Mouse (Mus musculus) limb, embryonic 14.5 days (tissue): ENCODE measurements around the gene Olfr49. TPM values are rescaled to one million over a fixed set of nuclear protein-coding genes. Genes with fewer than 3 reads are reported as not detected.

Experiments
- ATAC-seq: fragments of 200-750 bp; cut with Nextera tagmentation; 2 replicates; pipeline ENCODE4 v1.8.0; 2017; ENCODE audit warnings: low read depth, moderate number of reproducible peaks, moderate TSS enrichment; ENCODE audit not compliant: low FRiP score
- DNase-seq: peaks from one replicate; pipeline ENCODE4 v3.0.0-alpha.2; 2015; ENCODE audit warnings: low spot score
- H3K27ac ChIP-seq: fragments of 300-500 bp; sonication (generic); replicated peaks from 2 replicates; pipeline ENCODE4 v1.5.1; 2014; ENCODE audit warnings: low read depth, mild to moderate bottlenecking, low read length, moderate library complexity, mixed read lengths
- H3K27me3 ChIP-seq: fragments of 300-500 bp; sonication (generic); 2 replicates; pipeline ENCODE4 v1.6.1; 2014; ENCODE audit warnings: low read length, mixed read lengths; ENCODE audit not compliant: control insufficient read depth, insufficient read depth
- H3K36me3 ChIP-seq: fragments of 300-500 bp; sonication (generic); 2 replicates; pipeline ENCODE4 v1.6.1; 2014; ENCODE audit warnings: mild to moderate bottlenecking, low read length, moderate library complexity, mixed read lengths; ENCODE audit not compliant: control insufficient read depth, insufficient read depth
- H3K4me1 ChIP-seq: fragments of 300-500 bp; sonication (generic); 2 replicates; pipeline ENCODE4 v1.6.1; 2014; ENCODE audit warnings: antibody characterized with exemption, low read length, mixed read lengths; ENCODE audit not compliant: control insufficient read depth, insufficient read depth
- H3K4me2 ChIP-seq: fragments of 300-500 bp; sonication (generic); replicated peaks from 2 replicates; pipeline ENCODE4 v1.6.1; 2014; ENCODE audit warnings: low read depth, mild to moderate bottlenecking, low read length, moderate library complexity; ENCODE audit not compliant: severe bottlenecking
- H3K4me3 ChIP-seq: fragments of 300-500 bp; sonication (generic); replicated peaks from 2 replicates; pipeline ENCODE4 v1.5.1; 2014; ENCODE audit warnings: low read length
- H3K9ac ChIP-seq: fragments of 300-500 bp; sonication (generic); 2 replicates; pipeline ENCODE4 v1.6.1; 2014; ENCODE audit warnings: mild to moderate bottlenecking, low read depth, low read length, moderate library complexity; ENCODE audit not compliant: severe bottlenecking
- H3K9me3 ChIP-seq: fragments of 300-500 bp; sonication (generic); 2 replicates; pipeline ENCODE4 v1.6.1; 2016; ENCODE audit warnings: low read length; ENCODE audit not compliant: control insufficient read depth
- POLR2A ChIP-seq: fragments of 200-500 bp; IDR thresholded peaks from 2 replicates; pipeline ENCODE4 v1.8.0; 2012; ENCODE audit warnings: inconsistent platforms, mild to moderate bottlenecking, moderate library complexity, borderline replicate concordance; ENCODE audit not compliant: insufficient read depth, insufficient read length; ENCODE audit errors: extremely low read depth
- WGBS: fragments of 180-500 bp; shearing (Covaris S2); extraction: QIAGEN DNeasy Blood & Tissue Kit; methylation state at CpG from one replicate; pipeline ENCODE4 v1.1.7; 2014; 5-methylcytosine and 5-hydroxymethylcytosine counted together
- polyA plus RNA-seq, 2 experiments: library from polyadenylated mRNA; depleted of rRNA in 1 of 2; stranded (reverse) in 1 of 2; unstranded in 1 of 2; fragments of >200 nt; fragmentation: Nextera tagmentation in 1 of 2; extraction: Ambion mirVana in 1 of 2; gene quantifications; 2 replicates each; pipeline versions ENCODE4 v1.2.1 to v1.2.3; 2012 to 2014

Gene Olfr49
- polyA plus RNA-seq, 2 experiments = not detected

DNA sequence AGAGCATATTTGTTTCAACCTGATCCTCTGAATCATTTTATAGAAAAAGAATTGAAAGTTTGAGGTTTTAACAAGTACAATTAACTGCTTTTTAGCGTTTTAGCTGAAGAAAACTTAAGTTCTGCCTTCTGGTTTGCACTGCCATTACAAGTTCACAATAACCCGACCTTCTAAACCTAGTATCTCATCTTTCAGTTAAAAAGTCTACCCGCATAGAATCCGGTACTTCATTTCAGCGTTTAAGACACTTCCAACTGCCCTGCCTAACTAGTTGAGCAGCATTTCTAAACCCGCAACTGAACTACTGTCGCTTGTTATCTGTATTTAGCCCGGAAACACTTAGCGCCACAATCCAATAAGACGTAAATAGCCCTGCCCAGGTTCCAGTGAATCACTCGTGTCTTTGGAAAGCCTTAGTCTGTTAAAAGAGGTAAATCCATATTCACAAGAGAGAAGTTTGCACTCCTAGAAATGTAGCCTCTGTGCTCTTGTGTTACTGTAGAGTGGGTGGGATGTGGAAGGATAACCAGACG lies 30.0 kb downstream of the Olfr49 start:
- no peak overlapping the region for H3K9ac ChIP-seq
- peaks cover 19% of the 10 kb centered on the region for H3K4me1 ChIP-seq
- peak overlapping the region; percentile 82 for H3K4me3 ChIP-seq
- TF ChIP-seq POLR2A = no peak
- 61% methylated on average over 12 of the region's 12 CpGs for WGBS
- ATAC-seq (no peak), DNase-seq (no peak)
- H3K27me3 ChIP-seq = no peaks in the 10 kb centered on the region
- peak overlapping the region; percentile 81 for H3K4me2 ChIP-seq
- no peak overlapping the region for H3K27ac ChIP-seq
- H3K9me3 ChIP-seq = no peaks in the 10 kb centered on the region
- no peaks in the 10 kb centered on the region; the same call in 1 of the 2 replicates for H3K36me3 ChIP-seq

DNA sequence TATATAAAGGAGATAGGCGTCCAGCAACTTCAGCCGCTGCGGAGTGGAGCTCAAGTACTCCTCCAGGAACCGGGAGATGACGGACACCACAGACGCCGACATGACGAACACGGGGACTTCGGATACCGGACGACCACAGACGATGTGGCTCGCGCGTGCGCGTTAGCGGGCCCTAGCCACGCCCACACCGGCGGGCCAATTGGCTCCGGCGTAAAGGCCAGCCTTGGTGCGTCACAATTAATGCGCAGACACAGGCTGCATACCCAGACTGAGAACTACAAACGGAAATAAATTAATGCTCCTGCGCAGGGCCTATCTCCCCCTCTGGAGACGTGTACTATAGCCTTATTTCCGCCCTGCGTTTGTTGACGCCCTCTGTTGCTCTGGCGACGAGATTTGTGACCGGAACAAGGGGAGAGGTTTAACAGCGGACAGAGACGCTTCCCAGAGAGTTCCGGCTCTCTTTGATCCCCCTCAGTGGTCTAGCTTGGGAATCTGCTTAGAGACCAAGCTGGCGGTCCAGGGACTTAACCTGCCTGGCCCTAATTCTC lies 30.9 kb downstream of the Olfr49 start, which contains the start of the genes Dad1 and Abhd4:
Gene Dad1, minus strand, starts transcription at position 364 of the 551 bp plus-strand sequence.
Gene Abhd4, plus strand, starts transcription at position 448 of the 551 bp plus-strand sequence.
- ATAC-seq = peak; percentile 100
- peaks cover under 1% of the 10 kb centered on the region; the same call in 1 of the 2 replicates for H3K36me3 ChIP-seq
- peaks cover 17% of the 10 kb centered on the region for H3K4me1 ChIP-seq
- WGBS = under 1% methylated on average over 39 of the region's 39 CpGs
- no peaks in the 10 kb centered on the region for H3K9me3 ChIP-seq
- H3K27ac ChIP-seq = peak within 1 kb of the TSS; percentile 72
- DNase-seq = peak; percentile 99
- H3K27me3 ChIP-seq = no peaks in the 10 kb centered on the region
- TF ChIP-seq POLR2A = peak; percentile 84; the same call in 1 of the 2 replicates
- H3K4me3 ChIP-seq = peak within 1 kb of the TSS; percentile 82
- peak within 1 kb of the TSS; percentile 81 for H3K4me2 ChIP-seq
- peak within 1 kb of the TSS; percentile 78 for H3K9ac ChIP-seq

DNA sequence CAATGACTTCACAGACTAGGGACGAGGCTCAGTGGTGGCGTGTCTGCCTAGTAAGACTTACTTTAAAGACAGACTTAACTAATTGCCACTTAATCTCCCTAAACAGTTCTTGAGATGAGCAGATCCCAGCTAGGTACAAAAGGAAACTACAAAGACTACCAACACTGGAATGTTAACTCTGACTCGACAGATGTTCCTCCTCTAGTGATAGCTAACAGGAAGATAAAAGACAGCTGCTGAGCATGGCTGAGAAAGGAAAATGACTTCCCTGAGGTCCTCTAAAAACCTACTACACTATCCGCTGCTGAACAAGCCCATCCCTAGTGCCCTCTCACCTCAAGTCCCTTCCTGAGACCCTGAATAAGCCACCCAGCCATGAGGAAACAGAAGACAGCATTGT lies 34.6 kb downstream of the Olfr49 start:
- ATAC-seq = no peak
- TF ChIP-seq POLR2A = no peak
- no peak for DNase-seq
- no peak overlapping the region for H3K27ac ChIP-seq
- 54% methylated on average over 4 of the region's 4 CpGs for WGBS
- peaks cover 25% of the 10 kb centered on the region for H3K36me3 ChIP-seq
- peak overlapping the region; percentile 18; the same call in 1 of the 2 replicates for H3K9ac ChIP-seq
- H3K4me3 ChIP-seq = no peak overlapping the region
- H3K4me2 ChIP-seq = no peak overlapping the region
- H3K4me1 ChIP-seq = peaks cover 15% of the 10 kb centered on the region
- H3K9me3 ChIP-seq = no peaks in the 10 kb centered on the region
- no peaks in the 10 kb centered on the region for H3K27me3 ChIP-seq

DNA sequence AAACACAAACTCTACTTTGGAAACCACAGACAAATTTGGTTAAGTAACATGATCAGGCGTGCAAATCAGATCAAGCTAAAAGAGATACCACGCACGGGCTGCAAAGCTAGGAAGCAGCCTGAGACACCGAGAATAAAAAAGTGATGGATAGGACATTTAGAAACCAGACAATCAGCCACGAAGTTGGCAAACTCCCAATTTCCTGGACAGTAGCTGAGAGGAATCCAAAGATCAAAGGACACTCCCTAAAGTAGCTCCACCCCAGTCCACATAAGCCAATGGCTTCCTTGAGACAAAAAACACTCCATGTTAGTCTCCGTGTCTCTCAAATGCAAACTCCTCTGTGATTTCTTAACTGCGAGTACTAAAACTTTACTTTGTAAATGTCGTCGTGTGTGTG lies 35.4 kb downstream of the Olfr49 start:
- Histone ChIP-seq H3K4me2 (no peak overlapping the region), H3K27ac (no peak overlapping the region), H3K27me3 (no peaks in the 10 kb centered on the region), H3K4me1 (peaks cover 11% of the 10 kb centered on the region), H3K4me3 (no peak overlapping the region), H3K9ac (no peak overlapping the region), H3K36me3 (peaks cover 28% of the 10 kb centered on the region), H3K9me3 (no peaks in the 10 kb centered on the region)
- 65% methylated on average over 9 of the region's 9 CpGs for WGBS
- DNase-seq = no peak
- no peak for TF ChIP-seq POLR2A
- ATAC-seq = no peak

- Histone ChIP-seq H3K4me1 (no peaks in the 10 kb centered on the region; the same call in 1 of the 2 replicates), H3K4me2 (no peak overlapping the region), H3K9ac (no peak overlapping the region), H3K4me3 (no peak overlapping the region), H3K36me3 (peaks cover 50% of the 10 kb centered on the region), H3K9me3 (no peaks in the 10 kb centered on the region), H3K27me3 (no peaks in the 10 kb centered on the region), H3K27ac (no peak overlapping the region)
- 97% methylated on average over 3 of the region's 3 CpGs for WGBS
- no peak for TF ChIP-seq POLR2A
- ATAC-seq (no peak), DNase-seq (no peak)
Measured at GRCm38 (mm10) chr14:54246232-54246631, 38.5 kb downstream of the Olfr49 start.
